Mouse (Mus musculus) c-Kit-positive CD71-negative TER-119-negative erythroid progenitor cells, embryonic 14.5 days (primary cell): Measurements from ENCODE around the gene Tmed1.
"Not testable (repeated sequence)": the region's sequence is repeated elsewhere in the genome, so short reads cannot be mapped to it uniquely, and the experiment has no call there.

Experiments
- DNase-seq: peaks from one replicate; pipeline ENCODE4 v3.0.0-alpha.2; 2013; ENCODE audit warnings: low read depth

Tmed1 gene

GRCm38 (mm10) chr9:21525937-21526633 lies 16.0 kb upstream of the Tmed1 start, which contains the start of gene AB124611:
Gene AB124611 (plus strand): TSS chr9:21526176.
- DNase-seq = no peak

DNA sequence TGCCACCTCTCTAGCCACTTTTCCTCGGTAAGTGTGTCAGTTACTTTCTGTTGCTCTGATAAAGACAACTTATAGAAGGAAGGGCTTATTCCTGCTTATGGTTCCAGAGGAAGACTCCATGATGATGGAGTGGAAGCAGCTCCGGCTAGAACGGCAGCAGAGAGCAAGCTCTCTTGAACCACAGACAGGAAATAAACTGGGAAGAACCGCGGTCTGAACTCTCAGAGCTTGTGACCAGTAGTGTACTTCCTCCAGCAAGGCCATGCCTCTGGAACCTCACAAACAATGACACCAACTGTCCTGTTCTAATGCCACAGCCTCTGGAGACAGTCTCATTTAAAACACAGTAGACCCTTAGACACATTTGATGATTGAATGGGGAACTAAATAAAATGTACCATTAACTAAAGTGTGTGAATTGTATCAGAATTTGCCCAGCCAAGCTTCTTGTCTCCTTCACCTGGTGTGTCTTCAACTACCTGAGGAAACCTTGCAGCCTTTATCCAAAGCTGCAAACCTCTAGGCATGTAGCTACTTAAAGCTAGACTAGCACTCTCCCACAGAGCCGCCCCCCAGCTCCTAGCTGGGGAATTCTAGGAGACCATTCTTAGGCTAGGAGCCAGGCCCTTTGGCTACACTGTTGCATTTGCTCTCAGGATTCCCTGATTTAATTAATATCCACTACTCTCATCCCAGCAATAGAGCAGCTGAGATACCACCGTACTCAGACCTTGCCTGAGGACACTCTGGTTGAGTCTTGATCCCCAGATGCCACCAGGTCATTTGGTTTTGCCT lies 15.3 kb upstream of the Tmed1 start:
- DNase-seq = no peak

GRCm38 (mm10) chr9:21518690-21519089 lies 8.6 kb upstream of the Tmed1 start:
- not testable (repeated sequence) for DNase-seq

DNA sequence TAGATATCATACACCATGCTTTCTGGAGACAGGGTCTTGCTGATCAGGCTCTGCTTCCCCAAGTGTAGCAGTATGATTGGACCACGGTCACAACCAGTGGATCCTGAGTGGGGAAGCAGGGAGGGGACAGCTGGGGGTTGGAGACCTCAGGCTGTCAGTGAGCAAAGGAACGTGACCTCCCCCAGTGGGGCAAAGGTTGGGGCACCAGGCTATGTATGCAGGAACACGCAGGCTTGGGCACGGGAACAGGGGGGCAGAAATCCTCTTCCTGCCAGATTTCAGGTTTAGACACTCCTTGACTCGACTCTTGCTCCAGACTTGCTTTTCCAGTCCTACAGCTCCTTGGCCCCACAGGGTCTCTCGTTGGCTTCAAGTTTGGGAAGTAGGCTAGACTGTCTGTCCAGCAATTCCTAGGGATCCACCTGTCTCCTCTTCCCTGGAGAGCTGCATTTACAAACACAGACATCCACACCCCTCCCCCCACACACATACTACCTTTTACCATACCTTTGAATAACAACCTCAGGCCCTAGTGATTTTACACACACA lies 8.0 kb upstream of the Tmed1 start:
- no peak for DNase-seq

DNA sequence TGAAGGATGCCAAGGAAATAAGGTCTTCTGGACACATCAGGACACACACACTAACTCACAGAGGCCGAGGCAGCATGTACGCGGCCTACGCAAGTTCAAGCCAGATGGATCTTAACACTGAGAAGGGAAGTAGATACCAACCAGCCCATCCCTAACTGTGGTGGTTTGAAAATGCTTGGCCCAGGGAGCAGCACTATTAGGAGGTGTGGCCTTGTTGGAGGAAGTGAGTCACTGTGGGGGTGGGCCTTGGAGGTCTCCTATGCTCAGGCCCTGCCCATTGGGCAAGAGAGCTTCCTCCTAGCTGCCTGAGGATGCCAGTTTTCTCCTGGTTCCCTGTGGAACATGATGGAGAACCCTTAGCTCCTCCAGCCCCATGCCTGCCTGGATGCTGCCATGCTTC lies 3.4 kb upstream of the Tmed1 start:
- DNase-seq = no peak

GRCm38 (mm10) chr9:21511052-21511451 lies 1.0 kb upstream of the Tmed1 start:
- no peak for DNase-seq

DNA sequence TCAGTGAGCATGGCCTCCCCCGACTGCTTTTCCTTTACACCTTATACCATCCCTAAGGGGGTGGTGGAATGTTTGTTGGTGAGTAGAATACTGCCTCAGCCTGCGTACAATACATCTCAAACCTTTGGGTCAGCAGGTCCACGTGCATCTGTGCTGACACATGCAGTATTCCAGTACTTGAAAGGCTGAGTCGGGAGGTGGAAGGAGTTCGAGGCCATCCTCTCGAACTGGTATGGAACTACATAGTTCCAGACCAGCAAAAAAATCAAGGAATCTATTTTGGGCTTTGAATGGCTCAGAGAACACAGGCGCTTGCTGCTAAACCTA lies 600 bp upstream of the Tmed1 start:
- no peak for DNase-seq

DNA sequence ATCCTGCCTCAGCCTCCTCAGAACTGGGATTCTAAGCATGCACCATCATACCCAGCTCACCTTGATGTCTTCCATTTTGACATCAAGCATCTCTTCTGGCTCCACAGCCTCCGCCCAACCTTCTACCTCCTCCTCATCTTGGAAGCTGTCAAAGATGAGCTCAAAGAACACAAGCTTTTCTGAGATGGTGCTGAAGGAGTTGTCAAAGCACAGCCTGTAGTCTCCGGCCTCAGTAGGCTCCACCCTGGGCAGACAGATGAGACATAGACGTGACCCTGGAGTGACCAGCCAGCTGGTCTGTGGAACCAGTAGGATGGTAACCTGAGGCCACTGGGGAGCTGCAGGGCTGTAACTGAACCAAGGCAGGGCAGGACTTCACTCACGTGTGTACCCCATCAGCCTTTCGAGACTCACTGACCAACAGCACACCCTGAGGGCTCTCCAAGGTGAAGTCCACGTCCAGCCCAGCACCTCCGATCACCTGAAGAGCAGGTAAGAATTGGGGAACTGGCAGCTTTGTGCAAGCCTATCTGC lies 1.1 kb downstream of the Tmed1 start:
- no peak for DNase-seq

GRCm38 (mm10) chr9:21507753-21508430 lies 2.2 kb downstream of the Tmed1 start:
- DNase-seq = no peak

GRCm38 (mm10) chr9:21505767-21506166 lies 4.3 kb downstream of the Tmed1 start:
- no peak for DNase-seq

DNA sequence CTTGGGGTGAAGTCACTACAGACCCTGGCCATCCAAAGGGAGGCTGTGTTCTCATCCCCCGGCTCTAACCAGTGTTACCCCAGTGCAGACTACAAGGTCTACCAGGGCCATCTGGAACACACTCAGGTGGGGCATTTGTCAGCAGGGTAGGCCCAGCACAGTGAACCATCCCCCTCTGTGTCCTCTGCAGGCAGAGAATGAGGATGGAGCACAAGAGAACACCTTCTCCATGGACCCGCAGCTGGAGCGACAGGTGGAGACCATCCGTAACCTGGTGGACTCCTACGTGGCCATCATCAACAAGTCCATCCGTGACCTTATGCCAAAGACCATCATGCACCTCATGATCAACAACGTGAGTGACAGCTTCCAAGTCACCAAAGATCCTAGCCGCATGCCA lies 6.7 kb downstream of the Tmed1 start:
- no peak for DNase-seq

DNA sequence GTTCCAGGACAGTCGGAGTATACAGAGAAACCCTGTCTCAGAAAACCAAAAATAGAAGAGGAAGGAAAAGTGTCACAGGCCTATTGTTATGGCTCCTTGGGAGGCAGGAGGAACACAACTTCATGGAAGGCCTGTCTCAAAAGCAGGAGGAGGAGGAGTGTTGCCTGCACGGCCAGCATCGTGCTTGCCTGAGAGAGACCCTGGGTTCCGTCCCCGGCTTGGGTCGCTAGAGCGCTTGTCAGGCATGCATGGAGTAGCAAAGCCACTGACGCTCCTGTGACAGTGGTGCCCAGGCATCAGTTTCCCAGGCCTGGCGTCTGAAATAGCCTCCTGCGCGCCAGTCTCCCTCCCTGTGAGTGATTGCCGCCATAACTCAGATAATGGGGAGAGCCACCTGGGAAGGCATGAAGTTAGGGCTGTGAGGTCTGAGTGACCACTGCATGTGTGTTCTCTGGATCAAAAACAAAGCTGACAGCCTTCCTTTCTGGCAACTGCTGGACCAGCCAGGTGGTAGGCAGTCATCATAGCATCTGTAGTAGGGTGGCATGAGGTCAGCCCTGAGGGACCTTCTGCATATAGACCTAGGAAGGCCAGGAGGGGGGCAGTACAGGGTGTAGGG lies 11.7 kb downstream of the Tmed1 start:
- no peak for DNase-seq

DNA sequence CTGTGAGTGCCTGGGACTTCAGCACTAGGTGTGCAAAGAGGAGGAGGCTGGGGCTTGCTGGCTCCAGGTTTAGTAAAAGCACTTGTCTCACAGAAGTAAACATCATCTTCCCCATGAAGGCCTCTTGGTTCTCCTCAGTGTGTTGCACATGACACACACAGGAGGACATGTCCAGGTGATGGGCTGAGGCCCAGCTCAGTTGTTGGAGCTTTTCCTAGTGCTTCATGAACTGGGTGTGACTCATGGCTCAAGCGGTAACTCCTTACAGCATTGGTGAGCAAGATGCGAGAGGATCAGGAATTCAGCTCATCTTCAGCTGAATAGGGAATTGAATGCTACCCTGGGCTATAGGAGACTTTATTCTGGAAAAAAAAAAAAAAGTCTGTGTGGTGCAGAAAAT lies 12.4 kb downstream of the Tmed1 start:
- no peak for DNase-seq

DNA sequence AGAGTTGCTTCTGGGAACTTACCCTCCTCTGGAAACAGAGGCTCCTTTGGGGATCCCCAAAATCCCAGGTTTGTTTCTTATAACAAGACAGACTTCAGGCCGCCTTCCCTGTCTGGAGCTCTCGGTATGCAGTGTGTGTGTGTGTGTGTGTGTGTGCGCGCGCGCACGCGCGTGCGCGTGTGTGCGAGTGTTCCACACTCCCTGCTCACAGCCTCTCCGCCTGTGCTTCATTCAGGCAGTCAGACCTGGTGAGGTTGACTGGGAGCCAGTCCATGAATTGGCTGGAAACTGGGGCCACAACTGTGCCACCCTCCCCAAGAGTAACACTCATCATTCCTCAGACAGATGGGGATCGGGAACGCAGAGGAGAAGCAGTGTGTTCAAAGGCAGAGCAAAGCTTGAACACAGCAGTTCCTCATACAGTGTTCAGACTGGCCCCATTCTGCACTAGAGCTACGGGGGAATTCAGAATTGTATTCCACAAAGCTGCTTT lies 13.0 kb downstream of the Tmed1 start:
- DNase-seq = no peak

DNA sequence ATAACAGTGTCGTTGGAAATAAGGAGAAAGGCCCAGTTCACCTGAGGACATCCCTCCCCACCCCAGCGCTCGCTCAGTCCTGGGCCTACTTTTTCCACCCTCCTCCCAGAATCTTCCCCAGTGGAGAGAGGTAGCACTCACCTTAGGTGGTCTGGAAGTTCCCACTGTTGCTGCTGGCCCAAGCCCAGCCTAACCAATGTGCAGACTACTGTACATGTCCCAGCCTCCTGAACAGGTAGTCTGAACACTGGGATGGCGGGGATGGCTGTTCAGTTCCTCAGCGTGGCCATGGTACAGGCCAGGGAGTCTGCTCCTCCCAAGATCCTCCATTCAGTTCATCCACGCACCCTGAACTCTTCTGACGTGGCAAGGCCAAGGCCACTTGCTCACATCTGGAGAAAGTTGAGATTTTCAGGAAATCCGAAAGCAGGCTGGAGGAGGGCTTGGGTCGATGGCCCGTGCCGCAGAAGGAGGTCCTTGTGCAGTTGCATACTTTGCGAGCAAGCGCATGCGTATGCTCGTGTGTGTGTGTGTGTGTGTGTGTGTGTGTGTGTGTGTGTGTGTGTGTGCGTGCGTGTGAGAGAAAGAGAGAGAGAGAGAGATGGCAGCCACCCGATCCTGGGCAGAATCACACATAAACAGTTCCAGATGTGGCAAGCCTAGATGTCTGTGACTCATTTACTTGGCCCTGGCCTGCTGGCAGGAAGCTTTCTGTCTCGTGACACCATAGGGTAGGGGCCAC lies 13.6 kb downstream of the Tmed1 start:
- no peak for DNase-seq

- DNase-seq = no peak
Observed at GRCm38 (mm10) chr9:21494726-21495125, 15.3 kb downstream of the Tmed1 start.

DNA sequence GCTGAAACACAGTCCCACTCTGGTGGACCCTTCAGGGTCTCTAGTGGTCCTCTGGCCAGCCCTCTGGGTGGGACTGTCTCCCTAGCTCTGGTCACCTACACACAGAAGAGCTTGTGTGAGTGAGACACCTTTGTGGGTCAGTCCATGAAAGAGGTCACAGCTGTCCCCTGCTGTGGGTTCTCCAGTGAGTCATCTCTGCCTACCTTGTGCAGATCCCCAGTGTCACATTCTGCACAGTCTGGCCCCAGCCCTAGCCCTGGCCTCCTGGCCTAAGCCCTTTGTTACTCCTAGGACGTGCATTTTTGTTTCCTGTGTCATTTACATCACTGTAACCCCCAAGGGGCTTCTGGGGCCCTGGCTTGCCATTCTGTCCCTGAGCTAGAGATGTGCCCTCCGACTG lies 16.1 kb downstream of the Tmed1 start:
- DNase-seq = no peak

DNA sequence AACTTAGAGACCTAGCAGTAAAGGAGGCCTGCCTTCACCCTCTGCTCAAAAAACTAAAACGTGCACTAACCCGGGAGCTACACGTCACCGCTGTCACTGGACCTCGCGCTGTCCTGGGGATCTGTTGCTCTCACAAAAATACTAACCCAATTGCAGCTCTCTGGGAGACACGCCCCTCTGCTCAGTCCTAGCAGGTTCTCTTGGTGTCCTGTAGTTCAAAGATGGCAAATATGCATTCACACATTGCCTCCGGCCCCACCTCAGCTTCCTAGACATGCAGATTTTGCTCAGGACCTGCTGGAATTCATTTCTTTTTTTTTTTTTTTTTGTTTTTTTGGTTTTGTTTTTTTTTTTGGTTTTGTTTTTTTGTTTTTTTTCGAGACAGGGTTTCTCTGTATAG lies 19.4 kb downstream of the Tmed1 start:
- no peak for DNase-seq

GRCm38 (mm10) chr9:21488246-21488645 lies 21.8 kb downstream of the Tmed1 start:
- DNase-seq = not testable (repeated sequence)

- DNase-seq = no peak
Observed at GRCm38 (mm10) chr9:21484065-21484464, 26.0 kb downstream of the Tmed1 start.

DNA sequence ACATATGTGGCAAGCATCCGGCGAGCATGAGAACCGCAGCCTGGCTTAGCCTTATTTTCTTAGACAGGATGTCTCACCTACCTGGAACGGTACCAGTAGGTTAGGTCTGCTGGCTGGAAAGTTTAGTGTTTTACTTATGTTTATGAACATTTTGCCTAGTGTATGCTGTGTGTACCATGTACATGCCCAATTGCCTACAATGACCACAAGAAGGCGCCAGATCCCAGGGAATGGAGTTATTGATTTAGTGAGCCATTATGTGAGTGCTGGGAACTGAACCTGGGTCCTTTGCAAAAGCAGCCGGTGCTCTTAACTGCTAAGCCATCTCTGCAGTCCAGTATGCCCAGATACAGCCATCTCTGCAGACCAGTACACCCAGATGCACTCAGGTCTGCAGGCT lies 32.3 kb downstream of the Tmed1 start:
- no peak for DNase-seq
